Mouse (Mus musculus) CH12.LX (cell line): ENCODE measurements around the gene Pcid2. TPM values are rescaled to one million over a fixed set of nuclear protein-coding genes. Genes with fewer than 3 reads are reported as not detected.
A peak's percentile ranks its signal among the peaks of the same experiment; 100 is the strongest.

Experiments used
- DNase-seq: peaks from one replicate; pipeline ENCODE4 v3.0.0-alpha.2; 2013; ENCODE audit errors: extremely low read depth
- H3K27ac ChIP-seq: 2 replicates; pipeline ENCODE4 v1.5.1; 2012; ENCODE audit warnings: low read depth, mild to moderate bottlenecking, control low read depth, moderate library complexity; ENCODE audit not compliant: insufficient read depth
- H3K27me3 ChIP-seq: replicated peaks from 2 replicates; pipeline ENCODE3; 2012; ENCODE audit warnings: inconsistent platforms
- H3K36me3 ChIP-seq, 2 experiments: replicated peaks in 1 of 2; 2 replicates each; pipeline versions ENCODE3 to v1.6.1; 2012; ENCODE audit warnings: inconsistent platforms in 1 of 2, low read length in 1 of 2, mild to moderate bottlenecking in 1 of 2, mixed read lengths in 1 of 2, moderate library complexity in 1 of 2; ENCODE audit not compliant: control insufficient read depth in 1 of 2, insufficient read depth in 1 of 2
- H3K4me1 ChIP-seq, 2 experiments: 2 replicates each; pipeline ENCODE4 v1.6.1; 2012; ENCODE audit warnings: inconsistent platforms in 1 of 2, moderate library complexity in 1 of 2; ENCODE audit not compliant: insufficient read depth in 2 of 2, control insufficient read depth in 1 of 2
- H3K4me2 ChIP-seq: 2 replicates; pipeline ENCODE4 v1.6.1; 2012; ENCODE audit warnings: low read depth, mild to moderate bottlenecking, control low read depth; ENCODE audit not compliant: poor library complexity, insufficient read depth, severe bottlenecking
- H3K4me3 ChIP-seq, 3 experiments: fragments of 150-350 bp in 1 of 3; sonication (generic) in 1 of 3; replicated peaks in 1 of 3; 2 replicates each; pipeline versions ENCODE3 to v1.5.1; 2011 to 2012; ENCODE audit warnings: low read depth in 2 of 3, low read length in 2 of 3, mild to moderate bottlenecking in 2 of 3, moderate library complexity in 2 of 3, control low read depth in 1 of 3, improper control_type of control experiment in 1 of 3, inconsistent platforms in 1 of 3, mixed read lengths in 1 of 3; ENCODE audit not compliant: poor library complexity in 1 of 3
- H3K79me2 ChIP-seq: replicated peaks from 2 replicates; pipeline ENCODE4 v1.6.1; 2012; ENCODE audit warnings: mild to moderate bottlenecking, moderate library complexity; ENCODE audit not compliant: control insufficient read depth, poor library complexity, insufficient read depth, severe bottlenecking; ENCODE audit errors: extremely low read depth
- H3K9ac ChIP-seq: 2 replicates; pipeline ENCODE4 v1.6.1; 2012; ENCODE audit warnings: low read depth, mild to moderate bottlenecking, control low read depth, moderate library complexity; ENCODE audit not compliant: insufficient read depth
- H3K9me3 ChIP-seq: replicated peaks from 2 replicates; pipeline ENCODE3; 2012; ENCODE audit warnings: low read length, inconsistent platforms, mixed read lengths
- CHD2 ChIP-seq: IDR thresholded peaks from 2 replicates; pipeline ENCODE4 v1.6.1; 2011; ENCODE audit warnings: low read length, improper control_type of control experiment
- CTCF ChIP-seq, 2 experiments: IDR thresholded peaks in 1 of 2; conservative IDR thresholded peaks in 1 of 2; 2 replicates each; pipeline ENCODE4 v1.5.1; 2011 to 2012; ENCODE audit warnings: low read depth in 2 of 2, low read length in 2 of 2, improper control_type of control experiment in 1 of 2, inconsistent platforms in 1 of 2, mild to moderate bottlenecking in 1 of 2, moderate library complexity in 1 of 2
- ELF1 ChIP-seq: IDR thresholded peaks from 2 replicates; pipeline ENCODE4 v1.6.1; 2014; ENCODE audit warnings: low read depth, mild to moderate bottlenecking, inconsistent platforms, low read length, improper control_type of control experiment
- HCFC1 ChIP-seq: IDR thresholded peaks from 2 replicates; pipeline ENCODE4 v1.6.1; 2012; ENCODE audit warnings: low read depth, mild to moderate bottlenecking, inconsistent platforms, low read length, improper control_type of control experiment
- JUND ChIP-seq: conservative IDR thresholded peaks from 2 replicates; pipeline ENCODE4 v1.6.1; 2011; ENCODE audit warnings: low read depth, low read length, improper control_type of control experiment
- MAX ChIP-seq: IDR thresholded peaks from 2 replicates; pipeline ENCODE4 v1.6.1; 2011; ENCODE audit warnings: low read length, improper control_type of control experiment
- MEF2A ChIP-seq: IDR thresholded peaks from 2 replicates; pipeline ENCODE4 v1.6.1; 2014; ENCODE audit warnings: low read depth, mild to moderate bottlenecking, inconsistent platforms, low read length, improper control_type of control experiment, borderline replicate concordance
- MXI1 ChIP-seq: IDR thresholded peaks from 2 replicates; pipeline ENCODE4 v1.6.1; 2011; ENCODE audit warnings: mild to moderate bottlenecking, low read depth, low read length, improper control_type of control experiment
- NELFE ChIP-seq: IDR thresholded peaks from 2 replicates; pipeline ENCODE4 v1.6.1; 2011; ENCODE audit warnings: low read depth, low read length, improper control_type of control experiment
- NRF1 ChIP-seq: IDR thresholded peaks from 2 replicates; pipeline ENCODE4 v1.6.1; 2014; ENCODE audit warnings: low read depth, mild to moderate bottlenecking, inconsistent platforms, low read length, improper control_type of control experiment, moderate library complexity
- PAX5 ChIP-seq: IDR thresholded peaks from 2 replicates; pipeline ENCODE4 v1.6.1; 2012; ENCODE audit warnings: low read length, inconsistent platforms, mixed read lengths
- POLR2A ChIP-seq: IDR thresholded peaks from 2 replicates; pipeline ENCODE4 v1.6.1; 2011; ENCODE audit warnings: low read depth, mild to moderate bottlenecking, improper control_type of control experiment, low read length
- POLR2AphosphoS2 ChIP-seq: IDR thresholded peaks from 2 replicates; pipeline ENCODE4 v1.6.1; 2011; ENCODE audit warnings: low read depth, low read length, improper control_type of control experiment
- RAD21 ChIP-seq: IDR thresholded peaks from 2 replicates; pipeline ENCODE4 v1.6.1; 2011; ENCODE audit warnings: low read depth, mild to moderate bottlenecking, low read length, improper control_type of control experiment, moderate library complexity
- RCOR1 ChIP-seq: conservative IDR thresholded peaks from 2 replicates; pipeline ENCODE4 v1.6.1; 2012; ENCODE audit warnings: low read depth, mild to moderate bottlenecking, inconsistent platforms, low read length, improper control_type of control experiment
- SMC3 ChIP-seq: IDR thresholded peaks from 2 replicates; pipeline ENCODE4 v1.6.1; 2011; ENCODE audit warnings: low read depth, low read length, improper control_type of control experiment
- TCF12 ChIP-seq: IDR thresholded peaks from 2 replicates; pipeline ENCODE4 v1.6.1; 2014; ENCODE audit warnings: low read depth, mild to moderate bottlenecking, inconsistent platforms, low read length, improper control_type of control experiment
- UBTF ChIP-seq: IDR thresholded peaks from 2 replicates; pipeline ENCODE4 v1.6.1; 2012; ENCODE audit warnings: low read depth, mild to moderate bottlenecking, inconsistent platforms, low read length, improper control_type of control experiment, moderate library complexity
- ZKSCAN1 ChIP-seq: IDR thresholded peaks from 2 replicates; pipeline ENCODE4 v1.6.1; 2012; ENCODE audit warnings: low read depth, inconsistent platforms, low read length, improper control_type of control experiment, borderline replicate concordance
- ZMIZ1 ChIP-seq: IDR thresholded peaks from 2 replicates; pipeline ENCODE4 v1.6.1; 2012; ENCODE audit warnings: low read depth, mild to moderate bottlenecking, inconsistent platforms, low read length, improper control_type of control experiment
- dilution Hi-C: fragments of 300-500 bp; cut with MboI; formaldehyde crosslinking; loops from 2 replicates; pipeline ENCODE4 v1.14.3; 2020; ENCODE audit warnings: low sequenced_read_pairs; ENCODE audit not compliant: extremely low pct_unique_long_range_greater_than_20kb, extremely low pct_ligation_motif_present
- in situ Hi-C: fragments of 300-500 bp; cut with MboI; formaldehyde crosslinking; loops from 3 replicates; pipeline ENCODE4 v1.14.3; 2019; ENCODE audit warnings: low sequenced_read_pairs, low pct_ligation_motif_present, low pct_unique_long_range_greater_than_20kb, mixed read lengths
- polyA plus RNA-seq: library from polyadenylated mRNA; unstranded; fragments of >175 nt; gene quantifications from 2 replicates; pipeline ENCODE4 v1.2.1, GENCODE M21; 2012; ENCODE audit warnings: low read depth; ENCODE audit not compliant: insufficient read length
- total RNA-seq, 2 experiments: library from RNA; depleted of rRNA; stranded (reverse); fragments of 300-350 nt in 1 of 2; fragments of >200 nt in 1 of 2; gene quantifications; 2 replicates each; pipeline ENCODE4 v1.2.3; 2012 to 2014

Gene Pcid2
- total RNA-seq (2012; rRNA removed) = 21.6 and 24.2 TPM in 2 replicates
- total RNA-seq (2014; rRNA removed) = 23.1 and 23.9 TPM in 2 replicates
- polyA plus RNA-seq = 28.5 and 32.5 TPM in 2 replicates

DNA sequence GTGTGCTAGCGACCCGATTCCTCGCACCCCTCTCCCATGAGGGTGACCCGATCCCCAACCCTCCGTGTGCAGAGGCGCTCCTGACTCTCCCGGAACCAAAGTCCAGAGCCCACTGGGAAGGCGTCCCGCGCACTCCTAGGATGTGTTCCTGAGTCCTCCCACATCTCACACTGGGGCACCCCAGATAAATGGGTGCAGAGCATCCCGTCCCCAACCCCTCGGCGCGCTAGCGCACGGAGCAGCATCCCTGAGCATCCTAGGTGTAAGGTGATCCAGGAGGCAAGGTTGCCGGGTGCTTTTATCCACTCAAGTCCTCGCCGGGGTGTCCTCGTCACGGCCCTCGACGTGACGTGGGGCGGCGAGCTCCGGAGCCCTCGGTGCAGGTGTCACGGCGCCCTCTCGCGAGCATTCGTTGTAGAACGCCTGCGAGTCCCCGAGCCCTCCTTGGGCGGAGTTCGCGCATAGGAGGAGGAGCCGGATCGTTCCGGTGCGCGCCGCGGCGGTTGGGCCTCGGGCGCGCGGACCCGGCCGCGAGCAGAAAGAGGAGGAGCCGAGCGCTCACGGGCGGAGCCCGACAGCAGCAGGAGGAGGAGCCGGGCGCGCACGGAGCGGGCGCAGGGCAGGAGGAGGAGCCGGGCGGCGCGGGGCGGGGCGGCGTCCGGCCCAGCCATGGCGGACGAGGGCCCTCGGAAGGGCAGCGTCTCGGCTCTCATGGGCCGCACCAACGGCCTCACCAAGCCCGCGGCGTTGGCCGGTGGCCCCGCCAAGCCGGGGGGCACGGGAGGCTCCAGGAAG, at the start of gene Pcid2, which contains the start of gene Cul4a:
TSS of gene Pcid2 (minus strand) at position 373 of the 795 bp plus-strand sequence.
TSS of gene Cul4a (plus strand) at position 535 of the 795 bp plus-strand sequence.
- in situ Hi-C loops = no loop called here
- H3K4me1 ChIP-seq = peaks cover 6 to 13% of the 10 kb centered on the region in 2 experiments; a peak in 3 of 4 replicates
- peak; percentile 23; the same call in 1 of the 2 replicates for TF ChIP-seq HCFC1
- 0 out of 2 replicates have a peak, but pooled peaks have one; percentile 28 for TF ChIP-seq POLR2AphosphoS2
- peak; percentile 29 for TF ChIP-seq SMC3
- peak; percentile 66; the same call in 1 of the 2 replicates for TF ChIP-seq ZMIZ1
- peak; percentile 81 for TF ChIP-seq NELFE
- no peak for TF ChIP-seq MEF2A
- peak; percentile 78 for TF ChIP-seq NRF1
- TF ChIP-seq UBTF = 0 out of 2 replicates have a peak, but pooled peaks have one; percentile 43
- TF ChIP-seq PAX5 = no peak
- TF ChIP-seq CHD2 = no peak
- no peak for TF ChIP-seq ELF1
- no peak for TF ChIP-seq ZKSCAN1
- TF ChIP-seq POLR2A = peak; percentile 77
- TF ChIP-seq MAX = peak; percentile 6; the same call in 1 of the 2 replicates
- peak; percentile 50; the same call in 1 of the 2 replicates for TF ChIP-seq TCF12
- TF ChIP-seq CTCF (conservative IDR thresholded peaks at IDR 0.05 in 1 of 2, IDR thresholded peaks at IDR 0.05 in 1 of 2; ENCODE audit: low read depth in 2 of 2, low read length in 2 of 2) = peak in 1 of 2 experiments; percentile 70; a peak in 2 of 4 replicates
- 0 out of 2 replicates have a peak, but pooled peaks have one; percentile 20 for TF ChIP-seq MXI1
- no peak for TF ChIP-seq RCOR1
- TF ChIP-seq RAD21 = peak; percentile 25; the same call in 1 of the 2 replicates
- TF ChIP-seq JUND = no peak
- TF ChIP-seq, all 38 proteins: peak for 13
- H3K4me3 ChIP-seq = peak within 1 kb of the TSS; percentile 98 to 100 (median 99)
- peak within 1 kb of the TSS; percentile 89 for H3K4me2 ChIP-seq
- peaks cover 2 to 23% of the 10 kb centered on the region in 2 experiments for H3K36me3 ChIP-seq
- peak; percentile 96 for DNase-seq
- H3K27ac ChIP-seq = peak within 1 kb of the TSS; percentile 34
- no peaks in the 10 kb centered on the region for H3K27me3 ChIP-seq
- dilution Hi-C loops = no loop called here
- H3K9me3 ChIP-seq = no peaks in the 10 kb centered on the region
- peak within 1 kb of the TSS; percentile 81 for H3K9ac ChIP-seq
- H3K79me2 ChIP-seq = peaks cover 13% of the 10 kb centered on the region
